In the genomic region with DNA sequence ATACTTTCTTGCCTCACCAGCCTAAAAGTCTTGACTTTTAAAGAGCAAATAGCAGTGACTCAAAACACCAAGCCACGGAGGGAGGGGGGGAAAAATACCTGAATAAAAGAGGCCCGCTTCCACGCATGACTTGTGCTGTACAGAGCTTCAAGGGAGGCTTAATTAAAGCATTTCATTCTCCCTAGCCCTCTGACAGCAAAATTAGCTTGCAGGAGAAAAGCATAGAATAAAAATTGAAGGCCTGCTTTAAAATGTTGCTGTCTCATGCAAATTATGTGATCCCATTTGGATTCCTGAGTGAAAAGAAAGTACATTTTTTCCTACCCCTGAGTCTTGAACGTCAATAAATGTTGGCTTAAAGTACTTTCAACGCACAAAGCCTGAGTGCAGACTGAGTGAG, we compare ENCODE assay signal across 17 mouse cellular contexts.
DNase-seq lines count a peak whose midpoint lies in the region; ATAC-seq and TF ChIP-seq lines count a peak whose summit lies in the region.
"Had no signal": no experiment of that assay in that cellular context is flagged by ENCODE, and none has a peak within 500 bp of the region (broad histone marks: within the 10 kb centered on the region; RNA-seq: fewer than 3 reads in every experiment).

No protein-coding gene starts in this region.

- H3K9ac ChIP-seq in midbrain, embryonic 16.5 days (ENCODE audit: low read depth, low read length) = no peak overlapping the region
- H3K9ac ChIP-seq in forebrain, embryonic 12.5 days = no peak overlapping the region
- no peak overlapping the region for H3K9ac ChIP-seq in forebrain, embryonic 16.5 days (replicated peaks; ENCODE audit: low read depth, low read length)
- H3K9ac ChIP-seq: heart, embryonic 12.5 days; hindbrain, embryonic 15.5 days had no signal

- no peak for DNase-seq in midbrain, embryonic 10.5 days (ENCODE audit: low spot score)
- DNase-seq in Patski (ENCODE audit: low read depth, low spot score) = peak; percentile 63
- no peak for DNase-seq in layer of hippocampus, postnatal 14 days (ENCODE audit: low spot score in 2 of 2)
- no peak for DNase-seq in adrenal gland, postnatal 4 days (ENCODE audit: low spot score in 2 of 2)
- DNase-seq: adrenal gland, adult 8-10 months; adrenal gland, postnatal 36 days; cerebellum, adult 2 months; gastrocnemius, adult 2 months; gastrocnemius, postnatal 25 days had no signal

- H3K4me1 ChIP-seq in midbrain, embryonic 10.5 days = peaks cover 17% of the 10 kb centered on the region
- no peaks in the 10 kb centered on the region for H3K4me1 ChIP-seq in midbrain, embryonic 16.5 days (ENCODE audit: control insufficient read depth, insufficient read depth, low read length)
- H3K4me1 ChIP-seq in forebrain, embryonic 12.5 days = peaks cover 10% of the 10 kb centered on the region; the same call in 1 of the 2 replicates
- H3K4me1 ChIP-seq in forebrain, embryonic 16.5 days (replicated peaks; ENCODE audit: control insufficient read depth, insufficient read depth, low read length) = no peaks in the 10 kb centered on the region; the same call in 1 of the 2 replicates
- H3K4me1 ChIP-seq: heart, embryonic 12.5 days; hindbrain, embryonic 15.5 days had no signal

- WGBS in midbrain, embryonic 10.5 days = 80% methylated on average over 5 of the region's 5 CpGs
- WGBS in midbrain, embryonic 16.5 days = 60% methylated on average over 5 of the region's 5 CpGs
- WGBS in forebrain, embryonic 12.5 days = 46% methylated on average over 5 of the region's 5 CpGs
- WGBS in forebrain, embryonic 16.5 days = 24% methylated on average over 5 of the region's 5 CpGs

- POLR2A ChIA-PET in Patski (lab: Charles Lee) = interaction anchor here (0.6 kb wide), 1 partner anchor 355 kb away, joined by 3 read pairs; no protein-coding TSS in a partner anchor

- peak overlapping the region; percentile 76; the same call in 1 of the 2 replicates for H3K27ac ChIP-seq in midbrain, embryonic 10.5 days (replicated peaks)
- no peak overlapping the region for H3K27ac ChIP-seq in midbrain, embryonic 16.5 days (ENCODE audit: low read length)
- peak overlapping the region; percentile 65 for H3K27ac ChIP-seq in forebrain, embryonic 12.5 days
- peak overlapping the region; percentile 58; the same call in 1 of the 2 replicates for H3K27ac ChIP-seq in forebrain, embryonic 16.5 days (ENCODE audit: low read length)
- H3K27ac ChIP-seq: gastrocnemius, adult 2 months; hindbrain, embryonic 15.5 days had no signal

- CTCF ChIA-PET in Patski (lab: Charles Lee) = no interaction called here

- 0 out of 2 replicates have a peak, but pooled peaks cover 3% of the 10 kb centered on the region for H3K36me3 ChIP-seq in midbrain, embryonic 10.5 days
- H3K36me3 ChIP-seq in midbrain, embryonic 16.5 days (ENCODE audit: control insufficient read depth, insufficient read depth, low read length) = no peaks in the 10 kb centered on the region
- H3K36me3 ChIP-seq in forebrain, embryonic 12.5 days (replicated peaks) = no peaks in the 10 kb centered on the region
- no peaks in the 10 kb centered on the region for H3K36me3 ChIP-seq in forebrain, embryonic 16.5 days (ENCODE audit: control insufficient read depth, insufficient read depth)
- H3K36me3 ChIP-seq: embryonic facial prominence, embryonic 10.5 days; heart, embryonic 12.5 days; hindbrain, embryonic 15.5 days had no signal

- H3K9me3 ChIP-seq in midbrain, embryonic 10.5 days (replicated peaks) = peaks cover 18% of the 10 kb centered on the region
- no peaks in the 10 kb centered on the region for H3K9me3 ChIP-seq in midbrain, embryonic 16.5 days (replicated peaks; ENCODE audit: control insufficient read depth, low read length, poor library complexity, severe bottlenecking)
- no peaks in the 10 kb centered on the region; the same call in 1 of the 2 replicates for H3K9me3 ChIP-seq in forebrain, embryonic 12.5 days
- H3K9me3 ChIP-seq in forebrain, embryonic 16.5 days (ENCODE audit: control insufficient read depth, low read length) = no peaks in the 10 kb centered on the region
- H3K9me3 ChIP-seq: hindbrain, embryonic 15.5 days had no signal

- H3K4me2 ChIP-seq in midbrain, embryonic 16.5 days (ENCODE audit: low read length) = no peak overlapping the region
- H3K4me2 ChIP-seq in forebrain, embryonic 12.5 days = no peak overlapping the region
- no peak overlapping the region for H3K4me2 ChIP-seq in forebrain, embryonic 16.5 days (ENCODE audit: low read length)
- H3K4me2 ChIP-seq: heart, embryonic 12.5 days; hindbrain, embryonic 15.5 days had no signal

- no peak for TF ChIP-seq CTCF in Patski (IDR thresholded peaks at IDR 0.05)

- in situ Hi-C loops in Patski (cut with MboI; ENCODE audit: low pct_unique_long_range_greater_than_20kb) = no loop called here

- H3K27me3 ChIP-seq in midbrain, embryonic 10.5 days (ENCODE audit: low read depth, poor library complexity, severe bottlenecking) = no peaks in the 10 kb centered on the region
- no peaks in the 10 kb centered on the region for H3K27me3 ChIP-seq in midbrain, embryonic 16.5 days (ENCODE audit: control insufficient read depth, insufficient read depth, low read depth, low read length)
- no peaks in the 10 kb centered on the region for H3K27me3 ChIP-seq in Patski
- H3K27me3 ChIP-seq in forebrain, embryonic 12.5 days = no peaks in the 10 kb centered on the region
- no peaks in the 10 kb centered on the region for H3K27me3 ChIP-seq in forebrain, embryonic 16.5 days (replicated peaks; ENCODE audit: control insufficient read depth, insufficient read depth, low read length)
- H3K27me3 ChIP-seq: heart, embryonic 12.5 days; hindbrain, embryonic 15.5 days had no signal

- H3K4me3 ChIP-seq in midbrain, embryonic 10.5 days = no peak overlapping the region
- no peak overlapping the region for H3K4me3 ChIP-seq in midbrain, embryonic 16.5 days (ENCODE audit: low read depth, low read length)
- H3K4me3 ChIP-seq in forebrain, embryonic 12.5 days (replicated peaks) = no peak overlapping the region
- no peak overlapping the region for H3K4me3 ChIP-seq in forebrain, embryonic 16.5 days (replicated peaks; ENCODE audit: low read length)
- H3K4me3 ChIP-seq: embryonic facial prominence, embryonic 10.5 days; gastrocnemius, adult 2 months; heart, embryonic 12.5 days; hindbrain, embryonic 15.5 days had no signal

- ATAC-seq in midbrain, embryonic 16.5 days = no peak
- ATAC-seq in Patski = peak; percentile 35
- ATAC-seq in forebrain, embryonic 12.5 days (ENCODE audit: low FRiP score) = peak; percentile 23; the same call in 1 of the 2 replicates
- ATAC-seq in forebrain, embryonic 16.5 days = peak; percentile 79
- ATAC-seq: inflammation-experienced regulatory T-cells, adult 6 months; intestine, postnatal 0 days had no signal
